Mouse (Mus musculus) embryonic fibroblast, embryonic 13.5 days (primary cell): ENCODE measurements around the gene Gm20388.

Experiments used
- CTCF ChIP-seq: IDR thresholded peaks from 2 replicates; pipeline ENCODE4 v1.5.1; 2011; ENCODE audit warnings: mild to moderate bottlenecking, control low read depth, low read length, moderate library complexity, borderline replicate concordance; ENCODE audit not compliant: insufficient read depth
- POLR2A ChIP-seq: IDR thresholded peaks from 2 replicates; pipeline ENCODE4 v1.6.1; 2011; ENCODE audit warnings: low read depth, mild to moderate bottlenecking, control low read depth, low read length, moderate library complexity

- no peak for TF ChIP-seq CTCF
- TF ChIP-seq POLR2A: no peak
These were observed 2314.8 kb downstream of the Gm20388 start for GRCm38 (mm10) chr8:122225446-122225845.
